Mouse (Mus musculus): ENCODE measurements around the gene Prdx6. TPM values are rescaled to one million over a fixed set of nuclear protein-coding genes. Genes with fewer than 3 reads are reported as not detected.

The Prdx6 gene
- total and polyA plus RNA-seq, 2 experiments from 2014 or later, result 219 to 311 TPM

GRCm38 (mm10) chr1:161237750-161238149 is 13.3 kb downstream of the Prdx6 start:
- peaks cover 46% of the 10 kb centered on the region for H3K36me3 ChIP-seq (replicated peaks; ENCODE audit: control insufficient read depth, insufficient read depth, low read length)
- H3K9ac ChIP-seq (replicated peaks; ENCODE audit: low read depth, low read length), result no peak overlapping the region
- ATAC-seq (ENCODE audit: insufficient read depth, low read depth) (no peak), DNase-seq (ENCODE audit: low spot score) (no peak)
- TF ChIP-seq CTCF (IDR thresholded peaks at IDR 0.05; ENCODE audit: low read depth), result no peak
- TF ChIP-seq EP300 (IDR thresholded peaks at IDR 0.05; ENCODE audit: low read depth), result no peak
- peaks cover 4% of the 10 kb centered on the region; the same call in 1 of the 2 replicates for H3K4me1 ChIP-seq (ENCODE audit: control insufficient read depth, insufficient read depth)
- H3K4me2 ChIP-seq (ENCODE audit: low read depth, low read length), result no peak overlapping the region
- no peak overlapping the region for H3K27ac ChIP-seq (ENCODE audit: low read depth)
- 90% methylated on average over 4 of the region's 4 CpGs for WGBS
- no peak overlapping the region for H3K4me3 ChIP-seq (ENCODE audit: low read depth, low read length)
- no peaks in the 10 kb centered on the region for H3K27me3 ChIP-seq (ENCODE audit: control insufficient read depth, insufficient read depth, low read length)
- H3K9me3 ChIP-seq (replicated peaks; ENCODE audit: control insufficient read depth, low read length), result no peaks in the 10 kb centered on the region

- H3K9me3 ChIP-seq (replicated peaks; ENCODE audit: control insufficient read depth, low read length), result no peaks in the 10 kb centered on the region
- no peaks in the 10 kb centered on the region for H3K27me3 ChIP-seq (ENCODE audit: control insufficient read depth, insufficient read depth, low read length)
- H3K4me3 ChIP-seq (ENCODE audit: low read depth, low read length), result no peak overlapping the region
- H3K9ac ChIP-seq (replicated peaks; ENCODE audit: low read depth, low read length), result no peak overlapping the region
- WGBS, result 89% methylated on average over 7 of the region's 7 CpGs
- DNase-seq (ENCODE audit: low spot score), result no peak
- no peak overlapping the region for H3K4me2 ChIP-seq (ENCODE audit: low read depth, low read length)
- H3K27ac ChIP-seq (ENCODE audit: low read depth), result no peak overlapping the region
- no peak for ATAC-seq (ENCODE audit: insufficient read depth, low read depth)
- TF ChIP-seq EP300 (IDR thresholded peaks at IDR 0.05; ENCODE audit: low read depth), result no peak
- no peak for TF ChIP-seq CTCF (IDR thresholded peaks at IDR 0.05; ENCODE audit: low read depth)
- peaks cover 4% of the 10 kb centered on the region; the same call in 1 of the 2 replicates for H3K4me1 ChIP-seq (ENCODE audit: control insufficient read depth, insufficient read depth)
- H3K36me3 ChIP-seq (replicated peaks; ENCODE audit: control insufficient read depth, insufficient read depth, low read length), result peaks cover 42% of the 10 kb centered on the region
These were observed 13.7 kb downstream of the Prdx6 start for GRCm38 (mm10) chr1:161237339-161237738.

GRCm38 (mm10) chr1:161233226-161233839 is 17.7 kb downstream of the Prdx6 start:
- no peak overlapping the region for H3K4me3 ChIP-seq (ENCODE audit: low read depth, low read length)
- TF ChIP-seq CTCF (IDR thresholded peaks at IDR 0.05; ENCODE audit: low read depth), result no peak
- no peak for TF ChIP-seq EP300 (IDR thresholded peaks at IDR 0.05; ENCODE audit: low read depth)
- H3K4me1 ChIP-seq (ENCODE audit: control insufficient read depth, insufficient read depth), result peaks cover 4% of the 10 kb centered on the region; the same call in 1 of the 2 replicates
- H3K27ac ChIP-seq (ENCODE audit: low read depth), result no peak overlapping the region
- H3K9ac ChIP-seq (replicated peaks; ENCODE audit: low read depth, low read length), result no peak overlapping the region
- WGBS, result 68% methylated on average over 13 of the region's 13 CpGs
- no peak for DNase-seq (ENCODE audit: low spot score)
- peaks cover 9% of the 10 kb centered on the region; the same call in 1 of the 2 replicates for H3K36me3 ChIP-seq (replicated peaks; ENCODE audit: control insufficient read depth, insufficient read depth, low read length)
- ATAC-seq (ENCODE audit: insufficient read depth, low read depth), result no peak
- no peaks in the 10 kb centered on the region for H3K27me3 ChIP-seq (ENCODE audit: control insufficient read depth, insufficient read depth, low read length)
- H3K9me3 ChIP-seq (replicated peaks; ENCODE audit: control insufficient read depth, low read length), result no peaks in the 10 kb centered on the region
- H3K4me2 ChIP-seq (ENCODE audit: low read depth, low read length), result no peak overlapping the region

- no peaks in the 10 kb centered on the region; the same call in 1 of the 2 replicates for H3K36me3 ChIP-seq (replicated peaks; ENCODE audit: control insufficient read depth, insufficient read depth, low read length)
- no peak for TF ChIP-seq EP300 (IDR thresholded peaks at IDR 0.05; ENCODE audit: low read depth)
- no peak for TF ChIP-seq CTCF (IDR thresholded peaks at IDR 0.05; ENCODE audit: low read depth)
- 91% methylated on average over 5 of the region's 5 CpGs for WGBS
These were observed 18.8 kb downstream of the Prdx6 start for GRCm38 (mm10) chr1:161232181-161232580.

GRCm38 (mm10) chr1:161224837-161225236 is 26.2 kb downstream of the Prdx6 start:
- H3K4me2 ChIP-seq (ENCODE audit: low read depth, low read length), result no peak overlapping the region
- no peak overlapping the region for H3K4me3 ChIP-seq (ENCODE audit: low read depth, low read length)
- no peaks in the 10 kb centered on the region for H3K36me3 ChIP-seq (replicated peaks; ENCODE audit: control insufficient read depth, insufficient read depth, low read length)
- no peak overlapping the region for H3K9ac ChIP-seq (replicated peaks; ENCODE audit: low read depth, low read length)
- H3K4me1 ChIP-seq (ENCODE audit: control insufficient read depth, insufficient read depth), result peaks cover 6% of the 10 kb centered on the region; the same call in 1 of the 2 replicates
- H3K27ac ChIP-seq (ENCODE audit: low read depth), result no peak overlapping the region
- no peaks in the 10 kb centered on the region for H3K27me3 ChIP-seq (ENCODE audit: control insufficient read depth, insufficient read depth, low read length)
- DNase-seq (ENCODE audit: low spot score), result peak; percentile 12
- no peaks in the 10 kb centered on the region for H3K9me3 ChIP-seq (replicated peaks; ENCODE audit: control insufficient read depth, low read length)
- ATAC-seq (ENCODE audit: insufficient read depth, low read depth), result no peak
- WGBS, result 31% methylated on average over 5 of the region's 5 CpGs
- TF ChIP-seq CTCF (IDR thresholded peaks at IDR 0.05; ENCODE audit: low read depth) (no peak), EP300 (IDR thresholded peaks at IDR 0.05; ENCODE audit: low read depth) (no peak)

More at GRCm38 (mm10) chr1:161232181-161232580, 18.8 kb downstream of the Prdx6 start:
- no peak overlapping the region for H3K4me2 ChIP-seq (ENCODE audit: low read depth, low read length)
- ATAC-seq (ENCODE audit: insufficient read depth, low read depth), result no peak
- DNase-seq (ENCODE audit: low spot score), result no peak
- no peak overlapping the region for H3K27ac ChIP-seq (ENCODE audit: low read depth)
- H3K9me3 ChIP-seq (replicated peaks; ENCODE audit: control insufficient read depth, low read length), result no peaks in the 10 kb centered on the region
- no peaks in the 10 kb centered on the region for H3K27me3 ChIP-seq (ENCODE audit: control insufficient read depth, insufficient read depth, low read length)
- no peak overlapping the region for H3K4me3 ChIP-seq (ENCODE audit: low read depth, low read length)
- no peak overlapping the region for H3K9ac ChIP-seq (replicated peaks; ENCODE audit: low read depth, low read length)
- H3K4me1 ChIP-seq (ENCODE audit: control insufficient read depth, insufficient read depth), result peaks cover 4% of the 10 kb centered on the region; the same call in 1 of the 2 replicates

- Histone ChIP-seq H3K4me1 (ENCODE audit: control insufficient read depth, insufficient read depth) (peaks cover 4% of the 10 kb centered on the region; the same call in 1 of the 2 replicates), H3K27me3 (ENCODE audit: control insufficient read depth, insufficient read depth, low read length) (no peaks in the 10 kb centered on the region), H3K4me3 (ENCODE audit: low read depth, low read length) (no peak overlapping the region), H3K9ac (replicated peaks; ENCODE audit: low read depth, low read length) (no peak overlapping the region), H3K4me2 (ENCODE audit: low read depth, low read length) (no peak overlapping the region), H3K9me3 (replicated peaks; ENCODE audit: control insufficient read depth, low read length) (no peaks in the 10 kb centered on the region), H3K27ac (ENCODE audit: low read depth) (no peak overlapping the region), H3K36me3 (replicated peaks; ENCODE audit: control insufficient read depth, insufficient read depth, low read length) (no peaks in the 10 kb centered on the region)
- ATAC-seq (ENCODE audit: insufficient read depth, low read depth), result no peak
- 39% methylated on average over 3 of the region's 3 CpGs for WGBS
- no peak for TF ChIP-seq EP300 (IDR thresholded peaks at IDR 0.05; ENCODE audit: low read depth)
- TF ChIP-seq CTCF (IDR thresholded peaks at IDR 0.05; ENCODE audit: low read depth), result no peak
- DNase-seq (ENCODE audit: low spot score), result no peak
These were observed 31.2 kb downstream of the Prdx6 start for GRCm38 (mm10) chr1:161219816-161220215.

Measured in heart, postnatal 0 days (tissue).